Mouse (Mus musculus) CH12.LX (cell line): ENCODE measurements around the gene H2-T24. TPM values are rescaled to one million over a fixed set of nuclear protein-coding genes. Genes with fewer than 3 reads are reported as not detected.
A peak's percentile ranks its signal among the peaks of the same experiment; 100 is the strongest.
"Not testable (repeated sequence)": the region's sequence is repeated elsewhere in the genome, so short reads cannot be mapped to it uniquely, and the experiment has no call there.

ENCODE experiments used
- DNase-seq: peaks from one replicate; pipeline ENCODE4 v3.0.0-alpha.2; 2013; ENCODE audit errors: extremely low read depth
- H3K27ac ChIP-seq: 2 replicates; pipeline ENCODE4 v1.5.1; 2012; ENCODE audit warnings: low read depth, mild to moderate bottlenecking, control low read depth, moderate library complexity; ENCODE audit not compliant: insufficient read depth
- H3K27me3 ChIP-seq: replicated peaks from 2 replicates; pipeline ENCODE3; 2012; ENCODE audit warnings: inconsistent platforms
- H3K36me3 ChIP-seq, 2 experiments: replicated peaks in 1 of 2; 2 replicates each; pipeline versions ENCODE3 to v1.6.1; 2012; ENCODE audit warnings: inconsistent platforms in 1 of 2, low read length in 1 of 2, mild to moderate bottlenecking in 1 of 2, mixed read lengths in 1 of 2, moderate library complexity in 1 of 2; ENCODE audit not compliant: control insufficient read depth in 1 of 2, insufficient read depth in 1 of 2
- H3K4me1 ChIP-seq, 2 experiments: 2 replicates each; pipeline ENCODE4 v1.6.1; 2012; ENCODE audit warnings: inconsistent platforms in 1 of 2, moderate library complexity in 1 of 2; ENCODE audit not compliant: insufficient read depth in 2 of 2, control insufficient read depth in 1 of 2
- H3K4me2 ChIP-seq: 2 replicates; pipeline ENCODE4 v1.6.1; 2012; ENCODE audit warnings: low read depth, mild to moderate bottlenecking, control low read depth; ENCODE audit not compliant: poor library complexity, insufficient read depth, severe bottlenecking
- H3K4me3 ChIP-seq, 3 experiments: fragments of 150-350 bp in 1 of 3; sonication (generic) in 1 of 3; replicated peaks in 1 of 3; 2 replicates each; pipeline versions ENCODE3 to v1.5.1; 2011 to 2012; ENCODE audit warnings: low read depth in 2 of 3, low read length in 2 of 3, mild to moderate bottlenecking in 2 of 3, moderate library complexity in 2 of 3, control low read depth in 1 of 3, improper control_type of control experiment in 1 of 3, inconsistent platforms in 1 of 3, mixed read lengths in 1 of 3; ENCODE audit not compliant: poor library complexity in 1 of 3
- H3K79me2 ChIP-seq: replicated peaks from 2 replicates; pipeline ENCODE4 v1.6.1; 2012; ENCODE audit warnings: mild to moderate bottlenecking, moderate library complexity; ENCODE audit not compliant: control insufficient read depth, poor library complexity, insufficient read depth, severe bottlenecking; ENCODE audit errors: extremely low read depth
- H3K9ac ChIP-seq: 2 replicates; pipeline ENCODE4 v1.6.1; 2012; ENCODE audit warnings: low read depth, mild to moderate bottlenecking, control low read depth, moderate library complexity; ENCODE audit not compliant: insufficient read depth
- H3K9me3 ChIP-seq: replicated peaks from 2 replicates; pipeline ENCODE3; 2012; ENCODE audit warnings: low read length, inconsistent platforms, mixed read lengths
- CHD2 ChIP-seq: IDR thresholded peaks from 2 replicates; pipeline ENCODE4 v1.6.1; 2011; ENCODE audit warnings: low read length, improper control_type of control experiment
- E2F4 ChIP-seq: IDR thresholded peaks from 2 replicates; pipeline ENCODE4 v1.6.1; 2011; ENCODE audit warnings: low read depth, low read length, improper control_type of control experiment; ENCODE audit not compliant: insufficient replicate concordance
- ETS1 ChIP-seq: conservative IDR thresholded peaks from 2 replicates; pipeline ENCODE4 v1.6.1; 2012; ENCODE audit warnings: low read depth, mild to moderate bottlenecking, inconsistent platforms, low read length, improper control_type of control experiment, moderate library complexity
- IRF4 ChIP-seq: IDR thresholded peaks from 2 replicates; pipeline ENCODE4 v1.6.1; 2014; ENCODE audit warnings: low read depth, mild to moderate bottlenecking, inconsistent platforms, low read length, improper control_type of control experiment
- MAFK ChIP-seq: IDR thresholded peaks from 2 replicates; pipeline ENCODE4 v1.6.1; 2011; ENCODE audit warnings: low read length, improper control_type of control experiment; ENCODE audit not compliant: insufficient replicate concordance
- POLR2A ChIP-seq: IDR thresholded peaks from 2 replicates; pipeline ENCODE4 v1.6.1; 2011; ENCODE audit warnings: low read depth, mild to moderate bottlenecking, improper control_type of control experiment, low read length
- TBP ChIP-seq: conservative IDR thresholded peaks from 2 replicates; pipeline ENCODE4 v1.6.1; 2011; ENCODE audit warnings: low read depth, low read length, improper control_type of control experiment
- dilution Hi-C: fragments of 300-500 bp; cut with MboI; formaldehyde crosslinking; loops from 2 replicates; pipeline ENCODE4 v1.14.3; 2020; ENCODE audit warnings: low sequenced_read_pairs; ENCODE audit not compliant: extremely low pct_unique_long_range_greater_than_20kb, extremely low pct_ligation_motif_present
- in situ Hi-C: fragments of 300-500 bp; cut with MboI; formaldehyde crosslinking; loops from 3 replicates; pipeline ENCODE4 v1.14.3; 2019; ENCODE audit warnings: low sequenced_read_pairs, low pct_ligation_motif_present, low pct_unique_long_range_greater_than_20kb, mixed read lengths
- polyA plus RNA-seq: library from polyadenylated mRNA; unstranded; fragments of >175 nt; gene quantifications from 2 replicates; pipeline ENCODE4 v1.2.1, GENCODE M21; 2012; ENCODE audit warnings: low read depth; ENCODE audit not compliant: insufficient read length
- total RNA-seq, 2 experiments: library from RNA; depleted of rRNA; stranded (reverse); fragments of 300-350 nt in 1 of 2; fragments of >200 nt in 1 of 2; gene quantifications; 2 replicates each; pipeline ENCODE4 v1.2.3; 2012 to 2014

H2-T24 gene
- total and polyA plus RNA-seq, 3 experiments, result 7.6 to 9.8 (median 9.3) TPM

GRCm38 (mm10) chr17:36042610-36043169, 22.3 kb upstream of the H2-T24 start, which contains the start of the genes H2-T22 and Gm6034:
Gene H2-T22 (minus strand): TSS chr17:36042747.
Gene Gm6034 (plus strand): TSS chr17:36042961.
- H3K4me2 ChIP-seq, result 0 out of 2 replicates have a peak within 1 kb of the TSS, but pooled peaks have one; percentile 3
- H3K79me2 ChIP-seq, H3K9me3 ChIP-seq, H3K4me1 ChIP-seq, H3K27me3 ChIP-seq, in situ Hi-C loops, dilution Hi-C loops, H3K36me3 ChIP-seq: not testable (repeated sequence)
- H3K27ac ChIP-seq, result peak within 1 kb of the TSS; percentile 17
- peak within 1 kb of the TSS; percentile 97 for H3K9ac ChIP-seq
- DNase-seq, result peak; percentile 95
- TF ChIP-seq MAFK (peak; percentile 73), ETS1 (peak; percentile 59; the same call in 1 of the 2 replicates), CHD2 (peak; percentile 91), E2F4 (0 out of 2 replicates have a peak, but pooled peaks have one; percentile 31), IRF4 (peak; percentile 83), TBP (0 out of 2 replicates have a peak, but pooled peaks have one; percentile 39), POLR2A (peak; percentile 41; the same call in 1 of the 2 replicates)
- peak within 1 kb of the TSS; percentile 51 to 67 (median 63) for H3K4me3 ChIP-seq

- peak; percentile 37; the same call in 1 of the 2 replicates for TF ChIP-seq POLR2A
- H3K79me2 ChIP-seq, H3K27me3 ChIP-seq, H3K4me2 ChIP-seq, H3K36me3 ChIP-seq, DNase-seq, H3K4me1 ChIP-seq, dilution Hi-C loops, in situ Hi-C loops, H3K27ac ChIP-seq, H3K9me3 ChIP-seq: not testable (repeated sequence)
- peak overlapping the region; percentile 69; the same call in 1 of the 2 replicates for H3K9ac ChIP-seq
- peak overlapping the region in 2 of 3 experiments; percentile 38 to 52 for H3K4me3 ChIP-seq
Observed at GRCm38 (mm10) chr17:36042055-36042454, 21.7 kb upstream of the H2-T24 start.

- H3K36me3 ChIP-seq, H3K27me3 ChIP-seq, H3K4me1 ChIP-seq, H3K79me2 ChIP-seq, H3K27ac ChIP-seq, H3K9me3 ChIP-seq, DNase-seq, dilution Hi-C loops, H3K4me3 ChIP-seq, in situ Hi-C loops, H3K4me2 ChIP-seq, H3K9ac ChIP-seq: not testable (repeated sequence)
Observed at GRCm38 (mm10) chr17:36040604-36041003, 20.2 kb upstream of the H2-T24 start.

- DNase-seq, H3K4me1 ChIP-seq, H3K4me3 ChIP-seq, dilution Hi-C loops, H3K9me3 ChIP-seq, H3K4me2 ChIP-seq, H3K27ac ChIP-seq, H3K79me2 ChIP-seq, H3K27me3 ChIP-seq, H3K9ac ChIP-seq, H3K36me3 ChIP-seq: not testable (repeated sequence)
- in situ Hi-C loops, result loop anchor here (10.0 kb wide), 1 partner anchor 79 kb away; no protein-coding TSS in a partner anchor
Observed at GRCm38 (mm10) chr17:36036126-36036525, 15.8 kb upstream of the H2-T24 start.
